Mouse (Mus musculus) retina, embryonic 14.5 days (tissue): ENCODE measurements around the gene 1110032A03Rik.

ENCODE experiments used
- DNase-seq: peaks from one replicate; pipeline ENCODE4 v3.0.0-alpha.2; 2015; ENCODE audit warnings: low spot score

The 1110032A03Rik gene

GRCm38 (mm10) chr9:50774991-50775612, at the start of gene 1110032A03Rik, which contains the start of gene Alg9:
1110032A03Rik (minus strand) TSS chr9:50775520.
Alg9 (plus strand) TSS chr9:50775019.
- DNase-seq: peak; percentile 89

- no peak for DNase-seq
These were observed 48.6 kb upstream of the 1110032A03Rik start for GRCm38 (mm10) chr9:50823779-50824453.

- no peak for DNase-seq
These were observed 46.9 kb upstream of the 1110032A03Rik start for GRCm38 (mm10) chr9:50822216-50822615.

- no peak for DNase-seq
These were observed 46.3 kb upstream of the 1110032A03Rik start for GRCm38 (mm10) chr9:50821651-50822050.

- DNase-seq: no peak
These were observed 44.4 kb upstream of the 1110032A03Rik start for GRCm38 (mm10) chr9:50819716-50820115.

- DNase-seq: no peak
These were observed 42.7 kb upstream of the 1110032A03Rik start for GRCm38 (mm10) chr9:50818050-50818449.

- no peak for DNase-seq
These were observed 41.2 kb upstream of the 1110032A03Rik start for GRCm38 (mm10) chr9:50816512-50816911.

- no peak for DNase-seq
These were observed 40.3 kb upstream of the 1110032A03Rik start for GRCm38 (mm10) chr9:50815666-50816065.

GRCm38 (mm10) chr9:50813796-50814195, 38.5 kb upstream of the 1110032A03Rik start:
- no peak for DNase-seq

GRCm38 (mm10) chr9:50811746-50812145, 36.4 kb upstream of the 1110032A03Rik start:
- no peak for DNase-seq

GRCm38 (mm10) chr9:50811187-50811586, 35.9 kb upstream of the 1110032A03Rik start:
- no peak for DNase-seq

GRCm38 (mm10) chr9:50809146-50809545, 33.8 kb upstream of the 1110032A03Rik start:
- no peak for DNase-seq

GRCm38 (mm10) chr9:50808471-50808870, 33.2 kb upstream of the 1110032A03Rik start:
- no peak for DNase-seq

- no peak for DNase-seq
These were observed 27.8 kb upstream of the 1110032A03Rik start for GRCm38 (mm10) chr9:50803055-50803671.

GRCm38 (mm10) chr9:50800985-50801384, 25.7 kb upstream of the 1110032A03Rik start:
- DNase-seq: peak; percentile 74

GRCm38 (mm10) chr9:50798368-50798767, 23.0 kb upstream of the 1110032A03Rik start:
- DNase-seq: no peak

GRCm38 (mm10) chr9:50797641-50798040, 22.3 kb upstream of the 1110032A03Rik start:
- no peak for DNase-seq

- DNase-seq: no peak
These were observed 21.5 kb upstream of the 1110032A03Rik start for GRCm38 (mm10) chr9:50796776-50797175.

GRCm38 (mm10) chr9:50795266-50795665, 19.9 kb upstream of the 1110032A03Rik start:
- DNase-seq: no peak

GRCm38 (mm10) chr9:50782155-50782554, 6.8 kb upstream of the 1110032A03Rik start:
- peak; percentile 43 for DNase-seq

GRCm38 (mm10) chr9:50776162-50776760, 941 bp upstream of the 1110032A03Rik start:
- no peak for DNase-seq

- DNase-seq: peak; percentile 50
These were observed 374 bp upstream of the 1110032A03Rik start for GRCm38 (mm10) chr9:50775662-50776126.
